Mouse (Mus musculus) cerebellum, postnatal 25 days (tissue): ENCODE results near the gene Etv6.
A peak's percentile ranks its signal among the peaks of the same experiment; 100 is the strongest.

Experiments used
- DNase-seq, 2 experiments: peaks; one replicate each; pipeline ENCODE4 v3.0.0; 2021; ENCODE audit warnings: mixed read lengths in 2 of 2

Etv6 gene

GRCm38 (mm10) chr6:134175059-134175458 is 139.6 kb downstream of the Etv6 start:
- DNase-seq = no peak

DNA sequence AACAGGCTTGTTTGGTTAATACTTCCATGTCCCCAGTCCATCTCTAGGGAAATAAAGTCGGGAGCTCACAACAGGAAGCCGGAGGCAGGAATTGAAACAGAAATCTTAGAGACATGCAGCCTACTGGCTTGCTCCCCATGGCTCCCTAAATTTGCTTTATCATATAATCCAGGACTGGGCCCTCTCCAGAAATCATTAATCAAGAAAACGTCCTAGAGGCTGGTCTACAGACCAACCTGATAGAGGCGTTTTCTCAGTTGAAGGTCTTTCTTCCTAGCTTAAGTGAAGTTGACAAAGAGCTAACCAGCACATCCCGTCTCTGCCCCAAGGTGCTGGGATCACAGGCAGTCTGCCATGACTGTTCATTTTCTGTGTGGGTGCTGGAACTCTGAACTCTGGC is 141.7 kb downstream of the Etv6 start:
- no peak for DNase-seq

GRCm38 (mm10) chr6:134182301-134182948 is 146.9 kb downstream of the Etv6 start:
- no peak for DNase-seq

- DNase-seq = no peak
Measured at GRCm38 (mm10) chr6:134183592-134184342, 148.3 kb downstream of the Etv6 start.

- DNase-seq = no peak
Measured at GRCm38 (mm10) chr6:134186286-134186903, 150.9 kb downstream of the Etv6 start.

- no peak for DNase-seq
Measured at GRCm38 (mm10) chr6:134188719-134189118, 153.2 kb downstream of the Etv6 start.

DNA sequence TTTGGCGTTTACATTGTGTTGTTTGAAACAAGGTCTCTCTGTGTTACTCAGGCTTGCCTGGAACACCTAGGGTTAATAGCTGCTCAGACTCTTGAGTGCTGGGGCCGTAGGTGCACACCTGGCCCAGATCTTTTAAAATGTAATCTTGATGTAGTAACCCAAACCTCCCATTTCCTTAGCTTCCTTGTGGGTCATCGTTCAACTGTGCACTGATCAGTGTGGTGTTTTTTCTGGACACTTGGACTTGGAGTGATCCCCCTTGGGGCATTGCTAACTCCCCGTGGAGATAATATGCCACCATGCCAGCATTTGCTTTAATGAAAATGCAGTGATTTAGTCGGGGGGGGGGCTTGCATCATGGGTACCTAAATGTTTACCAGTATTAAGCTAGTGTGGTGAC is 153.7 kb downstream of the Etv6 start:
- DNase-seq = no peak

DNA sequence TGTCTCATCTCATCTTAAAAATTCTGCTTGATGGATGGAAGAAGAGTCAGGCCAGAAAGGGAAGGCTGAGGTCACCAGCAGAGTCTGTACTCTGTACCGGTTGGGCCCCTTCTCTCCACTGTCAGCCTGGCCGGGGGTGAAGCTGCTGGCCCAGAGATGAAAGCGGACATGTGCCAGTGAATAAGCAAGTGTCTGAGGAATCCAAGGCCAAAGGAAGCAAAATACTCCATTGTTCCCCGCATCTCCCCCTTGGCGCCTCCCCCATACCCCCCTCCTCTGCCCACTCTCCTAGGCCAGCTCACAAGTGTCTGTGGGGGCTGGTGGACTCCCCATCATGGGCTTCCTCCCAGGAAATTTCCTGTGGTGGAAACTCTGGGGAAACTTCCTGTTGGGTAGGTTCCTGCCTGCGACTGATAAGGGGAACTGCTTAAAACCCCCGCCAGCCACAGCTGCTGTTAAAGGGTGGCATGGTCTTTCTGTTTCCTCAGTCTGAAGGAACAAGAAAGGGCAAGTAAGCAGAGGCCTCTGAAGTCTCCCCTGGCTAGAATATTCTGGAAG is 154.2 kb downstream of the Etv6 start:
- peak in 1 of 2 experiments; percentile 31 for DNase-seq

- DNase-seq = no peak
Measured at GRCm38 (mm10) chr6:134190597-134191278, 155.2 kb downstream of the Etv6 start.

GRCm38 (mm10) chr6:134192710-134193109 is 157.2 kb downstream of the Etv6 start:
- DNase-seq = no peak

GRCm38 (mm10) chr6:134199895-134200294 is 164.4 kb downstream of the Etv6 start:
- no peak for DNase-seq

DNA sequence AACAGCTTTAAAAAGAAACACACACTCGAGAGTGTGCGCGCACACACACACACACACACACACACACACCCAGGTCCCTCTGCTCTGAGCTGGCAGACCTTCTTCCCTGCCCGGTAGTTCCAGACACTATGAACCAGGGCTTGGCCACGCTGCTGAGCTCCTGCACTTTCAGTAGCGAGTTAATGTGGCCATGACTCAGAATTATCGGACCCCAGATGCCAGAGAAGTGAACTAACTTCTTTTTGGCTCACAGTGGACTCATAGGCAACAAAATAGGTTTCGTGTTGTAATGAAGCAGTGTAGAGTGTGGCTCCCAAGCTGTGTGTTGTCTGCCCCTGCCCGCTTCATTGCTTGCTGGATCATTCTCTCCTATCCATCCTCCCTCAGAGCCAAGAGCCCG is 165.1 kb downstream of the Etv6 start:
- DNase-seq = no peak

- no peak for DNase-seq
Measured at GRCm38 (mm10) chr6:134202176-134202575, 166.7 kb downstream of the Etv6 start.

DNA sequence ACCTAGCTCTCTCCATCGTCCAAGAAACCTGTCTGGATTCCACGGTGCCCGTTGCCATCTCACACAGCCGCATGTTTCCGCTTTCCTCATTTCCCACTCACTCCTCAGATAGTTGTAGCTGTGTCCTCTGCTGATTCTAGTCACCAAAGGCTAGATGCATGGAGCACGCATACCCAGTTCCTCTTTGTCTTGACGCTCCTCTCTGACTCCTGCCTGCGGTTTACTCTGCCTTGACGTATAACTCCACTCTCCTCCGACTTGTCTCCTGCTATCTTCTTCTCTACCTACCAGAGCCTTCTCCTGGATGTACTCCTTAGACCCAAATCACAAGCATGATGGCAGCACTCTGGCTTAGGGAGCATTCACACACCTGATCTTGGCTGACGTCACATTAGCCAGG is 169.7 kb downstream of the Etv6 start:
- DNase-seq = no peak

DNA sequence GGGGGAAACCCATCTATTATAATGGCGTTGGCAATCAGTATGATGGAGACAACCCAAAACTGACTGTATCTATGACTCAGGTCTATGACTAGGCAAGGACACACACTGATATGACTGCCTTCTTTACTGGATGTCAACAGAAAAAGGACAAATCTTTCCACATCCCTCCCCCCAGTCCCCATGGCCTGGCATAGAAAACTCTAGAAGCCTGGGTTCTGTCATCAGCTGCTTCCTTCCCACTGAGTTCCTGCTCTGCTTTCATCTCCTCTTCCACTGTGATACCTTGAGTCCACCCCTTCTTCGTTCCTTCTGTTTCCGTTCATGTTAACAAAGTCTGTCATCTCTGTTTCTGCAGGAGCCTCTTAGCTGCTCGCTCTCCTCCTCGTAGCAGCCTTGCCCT is 170.2 kb downstream of the Etv6 start:
- no peak for DNase-seq

GRCm38 (mm10) chr6:134206251-134206650 is 170.8 kb downstream of the Etv6 start:
- no peak for DNase-seq

- DNase-seq = peak; percentile 32 to 53
Measured at GRCm38 (mm10) chr6:134207391-134208179, 172.1 kb downstream of the Etv6 start.

- DNase-seq = no peak
Measured at GRCm38 (mm10) chr6:134208180-134208952, 172.9 kb downstream of the Etv6 start.

DNA sequence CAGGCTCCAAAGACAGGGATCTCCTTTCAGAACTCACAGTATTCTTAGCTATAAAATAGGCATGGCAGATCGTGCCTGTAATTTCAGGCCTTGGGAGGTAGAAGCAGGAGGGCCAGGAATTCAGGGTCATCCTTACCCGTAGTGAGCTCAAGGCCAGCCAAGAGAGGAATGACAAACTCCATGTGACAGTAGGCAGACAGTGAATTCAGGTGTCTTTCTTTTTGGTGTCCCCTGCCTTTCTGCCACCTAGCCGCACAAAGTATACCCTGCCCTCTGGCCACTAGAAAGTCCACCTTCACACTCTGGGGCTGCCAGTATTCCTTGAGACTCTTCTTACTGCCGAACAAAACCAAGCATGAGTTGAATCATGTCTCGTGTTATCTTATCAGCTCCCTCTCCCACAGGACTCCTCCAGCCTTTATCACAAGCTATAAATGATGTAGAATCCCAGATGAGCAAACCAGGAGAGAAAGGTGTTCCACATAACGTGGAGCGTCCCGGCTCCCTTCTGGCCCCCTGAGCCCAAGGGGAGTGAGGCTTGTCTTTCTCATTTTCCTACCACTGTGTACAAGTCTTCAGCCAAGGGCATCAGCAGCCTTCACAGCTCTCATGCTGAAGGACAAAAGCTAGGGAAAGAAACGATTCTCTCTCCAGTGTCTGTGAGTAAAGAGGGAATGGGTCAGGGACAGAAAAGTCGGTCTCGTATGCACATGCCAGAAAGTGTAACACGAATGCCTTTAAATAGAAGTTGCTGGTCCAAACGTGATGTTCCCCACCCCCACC is 175.4 kb downstream of the Etv6 start:
- DNase-seq = no peak

DNA sequence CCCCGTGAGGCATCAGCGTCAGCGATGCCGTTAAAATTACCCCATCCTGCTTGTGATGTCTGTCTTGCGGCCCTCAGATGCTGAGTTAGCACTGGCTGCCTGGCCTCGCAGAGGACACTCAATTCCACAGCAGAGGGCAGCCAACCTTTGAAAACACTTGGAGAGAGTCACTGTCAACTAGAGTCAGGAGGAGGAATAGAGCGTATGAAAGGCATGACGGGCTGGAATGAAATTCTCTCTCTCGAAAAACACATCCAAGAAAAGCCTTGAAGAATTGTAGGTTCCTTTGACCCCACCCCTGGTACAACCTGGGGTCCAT is 175.9 kb downstream of the Etv6 start:
- DNase-seq = no peak

GRCm38 (mm10) chr6:134217747-134218146 is 182.2 kb downstream of the Etv6 start:
- no peak for DNase-seq
